Mouse (Mus musculus) liver, embryonic 14.5 days (tissue): ENCODE data around the gene Rbbp6. TPM values are rescaled to one million over a fixed set of nuclear protein-coding genes. Genes with fewer than 3 reads are reported as not detected.

Experiments used
- ATAC-seq: fragments of 200-750 bp; cut with Nextera tagmentation; 2 replicates; pipeline ENCODE4 v1.8.0; 2017; ENCODE audit warnings: moderate number of reproducible peaks, mild to moderate bottlenecking, moderate library complexity; ENCODE audit not compliant: insufficient read depth
- DNase-seq, 3 experiments: peaks; one replicate each; pipeline ENCODE4 v3.0.0-alpha.2; 2012 to 2013; ENCODE audit warnings: low read depth in 3 of 3, low spot score in 3 of 3
- H3K27ac ChIP-seq: fragments of 300-500 bp; sonication (generic); 2 replicates; pipeline ENCODE4 v1.5.1; 2014; ENCODE audit warnings: moderate library complexity, mild to moderate bottlenecking, control low read depth, inconsistent platforms
- H3K27me3 ChIP-seq: fragments of 300-500 bp; sonication (generic); 2 replicates; pipeline ENCODE4 v1.6.1; 2014; ENCODE audit warnings: mild to moderate bottlenecking, low read length, moderate library complexity; ENCODE audit not compliant: control insufficient read depth, insufficient read depth
- H3K36me3 ChIP-seq: fragments of 300-500 bp; sonication (generic); replicated peaks from 2 replicates; pipeline ENCODE4 v1.6.1; 2014; ENCODE audit warnings: low read depth; ENCODE audit not compliant: control insufficient read depth, insufficient read depth
- H3K4me1 ChIP-seq, 2 experiments: fragments of 200-500 bp in 1 of 2; fragments of 300-500 bp in 1 of 2; sonication (generic) in 1 of 2; replicated peaks; 2 replicates each; pipeline ENCODE4 v1.6.1; 2012 to 2014; ENCODE audit warnings: antibody characterized with exemption in 1 of 2, inconsistent platforms in 1 of 2, low read length in 1 of 2; ENCODE audit not compliant: control insufficient read depth in 2 of 2, insufficient read depth in 2 of 2
- H3K4me2 ChIP-seq: fragments of 300-500 bp; sonication (generic); 2 replicates; pipeline ENCODE4 v1.6.1; 2014; ENCODE audit warnings: low read depth, mild to moderate bottlenecking, control low read depth, moderate library complexity
- H3K4me3 ChIP-seq, 2 experiments: fragments of 200-500 bp in 1 of 2; fragments of 300-500 bp in 1 of 2; sonication (generic) in 1 of 2; 2 replicates each; pipeline ENCODE4 v1.5.1; 2012 to 2014; ENCODE audit warnings: low read depth in 2 of 2, low read length in 2 of 2, mild to moderate bottlenecking in 2 of 2, control low read depth in 1 of 2, inconsistent platforms in 1 of 2, moderate library complexity in 1 of 2; ENCODE audit not compliant: insufficient read depth in 1 of 2
- H3K9ac ChIP-seq: fragments of 300-500 bp; sonication (generic); replicated peaks from 2 replicates; pipeline ENCODE4 v1.6.1; 2014; ENCODE audit warnings: mild to moderate bottlenecking, control low read depth, moderate library complexity
- H3K9me3 ChIP-seq: fragments of 300-500 bp; sonication (generic); 2 replicates; pipeline ENCODE4 v1.6.1; 2016; ENCODE audit warnings: low read length, mixed read lengths; ENCODE audit not compliant: control insufficient read depth
- CTCF ChIP-seq: IDR thresholded peaks from 2 replicates; pipeline ENCODE4 v1.5.1; 2016; ENCODE audit warnings: antibody characterized with exemption, low read depth, control low read depth
- EP300 ChIP-seq: IDR thresholded peaks from 2 replicates; pipeline ENCODE4 v1.6.1; 2016; ENCODE audit warnings: antibody characterized with exemption, low read depth
- WGBS: fragments of 180-500 bp; shearing (Covaris S2); extraction: QIAGEN DNeasy Blood & Tissue Kit; methylation state at CpG from one replicate; pipeline ENCODE4 v1.1.7; 2014; ENCODE audit not compliant: insufficient replicate concordance; 5-methylcytosine and 5-hydroxymethylcytosine counted together
- polyA plus RNA-seq, 2 experiments: library from polyadenylated mRNA; depleted of rRNA in 1 of 2; stranded (reverse) in 1 of 2; unstranded in 1 of 2; fragments of >200 nt; fragmentation: Nextera tagmentation in 1 of 2; extraction: Ambion mirVana in 1 of 2; gene quantifications; 2 replicates each; pipeline versions ENCODE4 v1.2.1 to v1.2.3; 2012 to 2014

The Rbbp6 gene
- polyA plus RNA-seq, 2 experiments: 9.8 to 14.6 TPM

DNA sequence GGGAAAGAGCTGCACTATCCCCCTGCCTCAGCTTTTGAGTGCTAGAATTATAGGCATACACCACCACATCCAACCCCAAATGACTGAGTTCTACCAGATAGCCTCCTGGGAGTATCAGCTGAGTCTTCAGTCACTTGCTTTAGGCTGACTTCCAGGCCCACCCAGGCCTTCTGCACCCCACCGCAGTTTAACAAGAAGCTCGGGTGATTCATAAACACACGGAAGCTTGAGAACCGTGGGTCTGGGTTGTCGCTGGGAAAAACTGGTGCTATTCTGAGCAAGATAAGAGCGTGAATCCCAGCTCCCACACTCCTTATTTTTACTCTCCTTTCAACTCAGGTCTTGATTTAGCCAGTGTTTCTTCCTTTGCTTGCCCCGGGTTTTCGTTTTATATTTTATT lies 69.8 kb downstream of the Rbbp6 start:
- no peak for DNase-seq
- Histone ChIP-seq H3K4me2 (no peak overlapping the region), H3K9me3 (no peaks in the 10 kb centered on the region), H3K4me3 (no peak overlapping the region), H3K27me3 (no peaks in the 10 kb centered on the region), H3K9ac (no peak overlapping the region), H3K4me1 (no peaks in the 10 kb centered on the region), H3K36me3 (no peaks in the 10 kb centered on the region), H3K27ac (no peak overlapping the region)
- 55% methylated on average over 8 of the region's 8 CpGs for WGBS
- TF ChIP-seq EP300 (no peak), CTCF (no peak)
- no peak for ATAC-seq

DNA sequence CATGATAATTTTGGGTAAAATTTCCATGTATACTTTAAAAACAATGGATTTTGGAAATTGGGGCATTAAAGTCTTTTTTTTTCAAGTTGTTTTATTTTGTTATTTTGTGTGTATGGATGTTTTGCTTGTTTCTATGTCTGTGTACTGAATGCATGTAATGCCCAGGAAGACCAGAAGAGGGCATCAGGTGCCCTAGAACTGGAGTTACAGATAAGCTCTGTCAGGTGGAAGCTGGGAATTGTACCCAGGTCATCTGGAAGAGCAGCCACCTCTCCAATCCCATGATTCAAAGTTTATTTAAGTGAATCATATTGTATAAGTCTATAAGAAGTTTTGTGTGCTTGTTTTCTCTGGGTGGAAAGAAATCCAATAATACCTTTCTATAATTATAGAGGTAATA lies 73.8 kb downstream of the Rbbp6 start:
- TF ChIP-seq EP300 (no peak), CTCF (peak; percentile 59)
- ATAC-seq: no peak

DNA sequence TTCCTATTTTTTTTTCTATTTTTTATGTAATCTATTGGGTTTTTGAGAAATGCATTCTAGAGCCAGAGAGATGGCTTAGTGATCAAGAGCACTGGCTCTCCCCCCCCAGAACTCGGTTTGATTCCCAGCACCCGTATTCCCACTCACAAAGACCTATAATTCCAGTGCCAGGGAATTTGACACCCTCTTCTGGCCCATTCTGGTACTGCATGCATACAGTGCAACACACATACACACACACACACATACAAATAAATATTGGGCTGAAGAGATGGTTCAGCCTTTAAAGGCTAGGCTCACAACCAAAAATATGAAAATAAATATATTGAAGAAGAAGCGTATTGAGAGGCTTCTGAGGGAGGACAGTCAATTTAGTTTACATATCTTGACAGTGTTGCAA lies 79.7 kb downstream of the Rbbp6 start:
- Histone ChIP-seq H3K27me3 (no peaks in the 10 kb centered on the region), H3K4me2 (no peak overlapping the region), H3K27ac (no peak overlapping the region), H3K9ac (no peak overlapping the region), H3K4me3 (no peak overlapping the region), H3K9me3 (no peaks in the 10 kb centered on the region), H3K4me1 (no peaks in the 10 kb centered on the region), H3K36me3 (no peaks in the 10 kb centered on the region)
- no peak for TF ChIP-seq EP300
- TF ChIP-seq CTCF: 0 out of 2 replicates have a peak, but pooled peaks have one; percentile 22
- DNase-seq (no peak), ATAC-seq (no peak)
- 78% methylated on average over 3 of the region's 3 CpGs for WGBS

More for the DNA sequence above, 73.8 kb downstream of the Rbbp6 start:
- peak in 2 of 3 experiments; percentile 7 to 13 for DNase-seq
- H3K4me2 ChIP-seq: no peak overlapping the region
- H3K27ac ChIP-seq: no peak overlapping the region
- H3K9me3 ChIP-seq: no peaks in the 10 kb centered on the region
- H3K27me3 ChIP-seq: no peaks in the 10 kb centered on the region
- H3K4me1 ChIP-seq: no peaks in the 10 kb centered on the region
- no peak overlapping the region for H3K9ac ChIP-seq
- H3K36me3 ChIP-seq: no peaks in the 10 kb centered on the region
- no peak overlapping the region for H3K4me3 ChIP-seq

DNA sequence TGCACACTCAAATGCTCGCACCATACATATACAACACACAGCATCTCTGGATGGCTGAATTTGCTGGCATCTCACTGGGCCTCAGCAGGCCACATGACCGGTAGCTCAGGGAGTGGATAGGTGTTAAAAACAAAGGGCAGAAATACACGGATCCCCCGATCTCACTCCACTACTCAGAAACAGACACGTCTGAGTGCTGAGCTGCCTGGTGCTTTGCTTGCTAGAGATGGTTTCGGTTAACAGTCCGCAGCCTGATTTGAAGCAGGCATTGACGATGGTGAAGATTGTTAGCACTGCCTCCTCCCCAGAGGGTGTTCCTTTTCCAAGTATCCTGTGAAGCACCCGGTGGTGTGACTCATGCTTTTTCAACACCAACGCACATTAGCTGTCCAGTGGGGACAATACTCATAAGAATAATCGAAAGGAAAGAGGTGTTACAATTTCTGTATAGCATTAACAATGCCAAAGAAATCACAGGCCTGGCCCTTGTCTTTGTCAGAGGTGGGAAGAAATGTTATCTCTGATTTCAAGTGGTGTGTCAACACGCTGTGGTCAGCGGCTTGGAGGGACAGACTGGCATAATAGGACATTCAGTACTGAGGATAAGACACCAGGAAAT lies 81.1 kb downstream of the Rbbp6 start:
- Histone ChIP-seq H3K36me3 (no peaks in the 10 kb centered on the region), H3K9ac (no peak overlapping the region), H3K27me3 (no peaks in the 10 kb centered on the region), H3K4me1 (no peaks in the 10 kb centered on the region), H3K27ac (no peak overlapping the region), H3K4me2 (no peak overlapping the region), H3K4me3 (no peak overlapping the region), H3K9me3 (no peaks in the 10 kb centered on the region)
- DNase-seq: no peak
- ATAC-seq: no peak
- TF ChIP-seq EP300 (no peak), CTCF (no peak)
- WGBS: 59% methylated on average over 13 of the region's 13 CpGs

Other genes with a start within 250 kb of the Rbbp6 start
- gene Tnrc6a, start 158.2 kb downstream of the Rbbp6 start, polyA plus RNA-seq (2012; rRNA removed): 13.1 and 14.1 TPM in 2 replicates
- gene Tnrc6a, start 158.2 kb downstream of the Rbbp6 start, polyA plus RNA-seq (2014; fragmentation: Nextera tagmentation; extraction: Ambion mirVana): 8.8 and 12.8 TPM in 2 replicates
- 0.13 and 0.17 TPM in 2 replicates for gene Slc5a11, start 249.1 kb downstream of the Rbbp6 start, polyA plus RNA-seq (2012; rRNA removed)
- gene Slc5a11, start 249.1 kb downstream of the Rbbp6 start, polyA plus RNA-seq (2014; fragmentation: Nextera tagmentation; extraction: Ambion mirVana): 0.25 and 0.53 TPM in 2 replicates